Mouse (Mus musculus) cerebellum, adult 2 months (tissue): Measurements from ENCODE around the gene Btnl6.

Experiments used
- CTCF ChIP-seq: fragments of 200-500 bp; IDR thresholded peaks from 2 replicates; pipeline ENCODE4 v1.5.1; 2011; ENCODE audit warnings: low read depth, mild to moderate bottlenecking, control low read depth, low read length, moderate library complexity, borderline replicate concordance; ENCODE audit not compliant: insufficient read depth
- POLR2A ChIP-seq: fragments of 200-500 bp; IDR thresholded peaks from 2 replicates; pipeline ENCODE4 v1.6.1; 2011; ENCODE audit warnings: low read length, control low read depth, borderline replicate concordance; ENCODE audit not compliant: insufficient read depth

DNA sequence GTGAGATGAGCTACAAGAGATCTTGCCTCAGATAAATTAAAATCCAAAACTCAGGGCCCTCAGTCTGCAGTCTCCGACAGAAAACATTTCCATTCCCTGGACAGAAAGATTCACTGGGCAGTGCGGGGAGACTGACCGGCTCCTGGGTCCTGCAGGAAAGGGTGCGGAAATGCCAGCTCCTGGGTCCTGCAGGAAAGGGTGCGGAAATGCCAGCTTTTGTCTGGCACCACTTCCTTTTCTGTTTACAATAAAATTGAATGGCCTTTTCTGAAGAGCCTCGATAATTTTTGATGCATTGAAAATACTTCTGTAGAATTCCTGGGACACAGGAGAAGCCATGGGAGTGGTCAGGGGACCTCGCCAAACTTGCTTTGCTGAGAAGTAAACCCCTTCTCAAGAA lies 42.0 kb upstream of the Btnl6 start:
- TF ChIP-seq POLR2A: no peak
- TF ChIP-seq CTCF: no peak
